Mouse (Mus musculus) CD4-positive helper T cell, adult 2 months (primary cell): ENCODE measurements around the gene Tas2r143.

Source experiments
- DNase-seq: peaks from one replicate; pipeline ENCODE4 v3.0.0-alpha.2; 2012; ENCODE audit warnings: low read depth, missing footprints, low spot score

Tas2r143 gene

DNA sequence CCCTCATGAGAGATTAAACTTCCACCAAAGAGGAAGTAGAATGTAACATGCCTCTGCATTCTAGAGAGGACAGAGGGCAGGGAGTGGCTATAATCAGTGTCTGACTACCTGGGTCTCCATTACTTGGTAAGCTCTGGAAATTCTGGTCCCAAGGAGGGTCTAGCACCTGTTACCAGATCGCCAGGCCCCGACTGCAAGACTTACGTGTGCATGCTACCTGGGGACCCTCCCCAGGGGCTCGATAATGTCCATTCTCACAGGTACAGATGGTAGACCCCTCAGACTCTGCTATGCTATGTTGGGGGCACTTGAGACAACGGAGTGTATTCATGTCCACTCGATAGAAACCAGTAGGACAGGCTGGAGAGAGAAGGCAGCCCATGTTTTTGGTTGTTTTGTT, 34.8 kb upstream of the Tas2r143 start:
- no peak for DNase-seq

DNA sequence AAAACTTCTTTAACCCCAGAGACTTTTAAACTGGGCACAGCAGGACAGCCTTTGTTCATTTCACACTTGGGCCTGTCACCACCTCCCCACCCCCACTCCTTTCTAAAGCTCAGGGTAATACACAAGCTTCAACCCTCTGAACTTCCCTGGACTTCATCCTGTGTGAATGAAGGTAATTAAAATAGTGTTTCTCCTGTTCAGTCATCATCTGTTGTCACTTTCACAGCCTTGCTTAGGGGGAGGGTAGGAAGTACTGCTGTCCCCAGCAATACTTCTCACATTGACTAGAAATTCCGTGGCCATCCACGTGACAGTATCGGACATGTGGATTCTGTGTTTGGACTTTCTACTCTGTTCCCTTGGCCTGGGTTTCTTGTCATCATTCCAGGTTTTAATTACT, 30.2 kb upstream of the Tas2r143 start:
- no peak for DNase-seq

DNA sequence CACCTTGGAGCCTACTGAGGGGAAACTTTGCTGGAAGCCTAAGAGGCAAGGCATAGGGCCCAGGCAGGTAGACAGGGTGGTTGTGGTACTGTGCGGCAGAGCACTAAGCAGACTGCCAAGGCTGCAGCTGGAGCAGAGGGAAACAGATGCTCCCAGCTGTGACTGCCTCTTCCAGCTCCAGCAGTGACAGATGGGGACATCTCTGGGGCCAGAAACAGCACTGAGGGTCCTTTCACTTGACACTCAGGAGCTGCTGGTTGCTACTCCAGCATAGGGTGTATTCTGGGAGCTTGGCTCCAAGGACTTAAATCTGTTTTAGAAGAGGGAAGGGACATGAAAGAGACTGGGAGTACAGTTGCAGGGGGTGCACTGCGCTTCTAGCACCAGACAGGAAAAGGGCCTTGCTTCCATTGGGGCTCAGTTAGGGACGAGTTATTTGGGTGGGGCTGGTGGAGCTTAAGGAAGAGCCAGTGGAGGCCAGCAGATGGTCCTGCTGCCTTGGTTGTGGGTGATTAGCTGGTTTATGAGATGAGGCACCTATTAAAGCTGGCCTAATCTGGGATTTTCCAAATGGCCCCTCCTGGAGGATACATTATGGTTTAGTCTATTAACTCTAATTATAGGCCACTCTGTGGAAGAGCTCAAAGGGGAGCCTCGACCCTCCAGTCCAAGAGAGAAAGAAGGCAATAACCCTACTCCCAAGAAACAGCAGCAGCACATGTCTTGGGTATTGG, 29.2 kb upstream of the Tas2r143 start:
- DNase-seq: no peak

DNA sequence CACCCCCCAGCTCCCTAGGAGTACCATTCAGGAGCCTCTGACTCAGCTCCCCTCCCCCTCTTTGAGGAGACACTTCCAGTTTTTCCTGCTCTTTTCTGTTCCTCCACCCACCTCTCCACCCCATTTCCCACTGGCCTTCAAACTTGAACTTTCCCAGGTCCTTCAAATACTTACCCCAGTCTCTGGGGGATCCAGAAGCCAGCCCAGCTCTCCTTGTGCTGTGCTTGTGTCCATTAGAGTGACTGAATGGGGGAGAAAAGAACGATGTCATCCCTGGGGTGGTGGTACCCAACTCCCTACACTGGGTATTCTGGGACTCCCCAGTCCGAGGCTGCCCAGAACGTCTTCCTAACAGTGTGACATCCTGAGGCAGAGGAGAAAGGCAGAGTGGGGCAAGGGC, 28.0 kb upstream of the Tas2r143 start:
- no peak for DNase-seq

DNA sequence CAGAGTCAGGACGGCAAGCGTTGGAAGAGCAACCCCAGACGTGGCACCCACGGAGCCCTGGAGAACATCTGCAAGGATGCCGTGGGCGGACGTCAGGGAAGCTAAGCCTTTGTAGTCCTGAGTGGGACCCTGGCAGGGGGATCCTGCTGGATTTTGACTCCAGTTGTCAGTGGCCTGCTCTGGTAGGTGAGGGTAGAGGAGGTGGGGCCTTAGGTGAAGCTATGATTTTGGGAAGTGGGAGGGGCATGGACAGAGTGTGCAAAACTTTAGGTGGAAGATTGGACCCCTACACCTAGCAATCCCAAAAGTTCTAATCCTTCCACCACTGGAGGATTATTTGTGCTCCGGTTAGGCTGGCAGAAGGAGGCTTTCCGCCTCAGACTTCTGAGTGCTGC, 27.6 kb upstream of the Tas2r143 start:
- DNase-seq: no peak

DNA sequence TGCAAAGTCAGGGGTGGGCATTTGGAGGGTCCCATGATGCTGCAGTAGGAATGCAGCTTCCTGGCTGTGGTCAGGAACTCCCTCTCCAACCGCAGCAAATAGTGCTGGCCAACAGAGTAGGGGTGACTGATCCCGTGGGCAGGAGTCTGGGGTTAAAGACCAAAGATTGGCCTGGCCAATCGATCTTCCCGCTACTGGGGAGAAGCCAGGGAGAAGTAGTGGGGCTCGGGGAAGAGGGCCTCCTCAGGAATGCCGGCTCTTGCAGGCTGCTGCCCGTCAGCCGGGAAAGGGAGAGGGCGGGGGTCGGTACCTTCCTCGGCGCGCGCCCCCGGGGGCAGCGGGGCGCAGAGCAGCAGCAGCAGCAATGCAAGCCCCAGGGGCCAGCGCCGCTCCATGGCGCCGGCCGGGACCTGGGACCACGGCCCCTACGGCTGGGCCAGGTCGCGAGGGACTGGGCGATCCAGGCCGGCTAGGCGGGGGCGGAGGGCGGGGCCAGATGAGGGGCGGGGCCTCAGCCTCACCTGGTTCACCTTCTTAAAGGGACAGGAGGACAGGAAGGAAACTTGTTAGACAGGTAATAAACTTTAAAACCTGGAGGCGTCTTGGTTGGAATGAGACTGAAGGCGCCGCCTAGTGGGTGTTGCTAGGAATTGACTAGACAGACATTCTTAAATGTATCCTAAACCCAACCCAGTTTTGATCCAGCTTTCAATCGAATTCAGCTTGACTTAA, 27.1 kb upstream of the Tas2r143 start, which contains the start of gene Epha1:
Gene Epha1, minus strand, starts transcription at position 453 of the 732 bp plus-strand sequence.
- peak; percentile 72 for DNase-seq

DNA sequence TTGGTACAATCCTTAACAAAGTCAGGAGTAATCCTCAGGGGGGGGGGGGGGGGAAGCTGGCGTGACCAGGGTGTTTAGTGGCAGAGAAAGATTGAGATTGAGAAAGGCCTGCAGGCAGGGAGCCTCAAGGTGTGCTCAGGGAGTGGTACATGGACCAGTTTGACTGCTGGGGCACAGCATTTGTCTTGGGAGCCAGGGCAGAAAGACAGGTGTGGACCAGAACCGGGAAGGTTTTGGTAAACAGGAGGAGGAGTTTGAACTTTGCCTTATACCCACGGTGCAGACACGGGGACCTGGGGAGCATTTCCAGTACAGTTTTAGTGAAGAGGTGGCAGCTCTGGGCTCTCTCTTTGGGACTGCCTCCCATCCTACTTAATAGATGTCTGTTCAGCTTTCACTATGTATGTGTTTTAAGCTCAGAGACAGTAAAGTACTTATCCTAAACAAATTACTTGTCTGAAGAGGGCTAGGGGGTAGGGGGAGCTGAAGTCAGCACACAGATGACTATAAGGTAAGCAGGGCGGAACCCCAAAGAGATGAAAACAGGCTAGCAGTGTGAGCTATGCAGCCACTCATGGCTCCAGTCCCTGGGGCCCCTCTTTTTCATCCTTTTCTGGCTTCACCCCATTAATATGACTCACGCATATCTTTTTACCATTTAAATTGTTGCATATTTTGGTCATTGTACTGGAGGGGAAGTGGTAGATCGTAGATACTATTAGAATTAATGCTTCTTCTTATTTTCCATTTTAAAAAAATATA, 26.2 kb upstream of the Tas2r143 start:
- DNase-seq: no peak

DNA sequence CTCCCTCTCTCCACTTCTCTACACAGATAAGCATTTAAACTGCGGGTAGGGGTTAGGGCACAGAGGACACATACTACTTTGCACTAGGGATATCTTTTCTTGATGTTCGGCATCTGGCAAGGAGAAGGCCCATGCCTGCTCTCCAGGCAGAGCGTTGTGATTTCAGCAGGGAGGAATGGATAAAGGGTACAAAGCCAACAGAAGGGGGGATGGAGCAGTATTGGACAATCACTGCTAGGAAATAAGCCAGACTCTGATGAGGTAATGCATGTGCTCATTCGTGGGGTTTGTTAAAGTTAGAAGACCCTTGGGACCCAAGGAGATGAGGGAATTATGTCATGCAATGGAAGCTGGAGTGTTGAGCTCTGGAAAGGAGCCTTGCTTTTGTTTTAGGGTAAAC, 25.3 kb upstream of the Tas2r143 start:
- no peak for DNase-seq

DNA sequence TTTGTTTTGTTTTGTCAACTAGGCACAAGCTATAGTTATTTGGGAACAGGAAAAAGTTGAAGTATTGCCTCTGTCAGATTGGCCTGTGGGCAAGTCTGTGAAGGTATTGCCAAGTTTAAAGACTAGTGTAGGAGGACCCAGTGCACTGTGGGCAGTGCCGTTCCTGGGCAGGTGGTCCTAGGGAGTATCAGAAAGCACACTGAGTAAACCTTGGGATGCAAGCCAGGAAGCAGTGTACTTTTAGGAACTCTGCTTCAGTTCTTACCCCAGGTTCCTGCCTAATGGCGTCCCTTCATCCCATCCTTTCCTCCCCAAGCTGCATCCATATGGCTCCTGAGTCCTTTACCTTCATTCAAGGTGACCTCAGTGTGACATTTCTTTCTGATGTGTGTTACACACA, 24.9 kb upstream of the Tas2r143 start:
- no peak for DNase-seq

DNA sequence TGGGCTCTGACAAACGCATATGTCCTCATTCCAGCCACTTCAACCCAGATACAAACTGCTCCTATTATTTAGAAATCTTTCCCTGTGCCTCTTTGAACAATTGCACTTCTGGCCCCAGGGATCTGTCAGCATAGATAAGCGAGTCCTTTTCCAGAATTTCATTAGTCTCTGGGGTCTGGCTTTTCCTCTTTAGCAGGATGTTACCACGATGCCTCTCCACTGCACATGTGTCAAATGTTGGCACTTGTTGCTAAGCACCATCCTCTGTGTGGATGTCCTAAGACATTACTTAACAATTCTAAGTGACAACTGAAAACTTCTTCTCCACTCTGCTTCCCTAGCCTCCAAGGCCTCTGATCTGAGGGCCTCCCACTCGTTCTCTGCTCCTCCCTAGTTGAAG, 24.0 kb upstream of the Tas2r143 start:
- DNase-seq: no peak

DNA sequence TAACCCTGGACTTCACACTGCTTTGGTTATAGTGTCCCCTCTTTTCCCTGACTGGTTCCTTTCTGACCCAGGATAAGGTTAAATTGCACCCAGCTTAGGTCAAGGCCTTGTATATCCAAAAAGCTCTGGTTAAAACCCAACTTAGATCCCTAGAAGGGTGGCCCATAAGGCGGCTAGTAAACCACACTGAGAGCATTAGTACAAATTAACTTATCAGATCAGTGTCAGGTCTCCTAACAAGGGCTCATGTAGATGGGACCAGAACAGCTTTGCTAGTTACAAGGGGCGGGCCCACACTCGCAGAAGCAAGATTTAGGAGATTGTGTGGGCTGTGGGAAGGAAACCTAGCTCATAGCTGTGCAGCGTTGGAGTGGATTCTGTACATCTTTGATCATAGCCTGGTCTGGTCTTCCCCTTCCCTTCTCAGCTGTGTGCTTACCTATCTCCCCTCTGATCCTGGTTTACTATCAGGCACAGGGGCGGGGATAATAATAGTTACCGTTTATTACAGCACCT, 23.5 kb upstream of the Tas2r143 start:
- peak; percentile 43 for DNase-seq

DNA sequence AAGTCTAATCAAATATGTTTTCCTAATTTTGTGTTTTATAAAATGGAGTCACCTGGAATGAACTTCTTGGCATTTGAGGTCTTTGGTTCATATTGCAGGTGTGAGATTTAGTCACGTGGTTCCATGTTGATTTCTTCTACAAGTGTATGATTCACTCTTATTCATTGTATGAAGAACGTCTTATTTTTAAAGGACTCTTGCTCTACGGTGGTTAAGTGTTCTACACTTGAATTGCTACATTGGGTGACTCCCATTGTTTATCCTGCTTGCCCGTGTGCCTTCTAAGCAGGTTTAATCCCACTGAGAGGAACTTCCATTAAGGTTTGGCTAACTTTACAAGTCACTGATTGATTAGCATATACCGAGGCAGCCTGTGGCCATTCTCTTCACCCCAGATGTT, 22.8 kb upstream of the Tas2r143 start:
- no peak for DNase-seq

DNA sequence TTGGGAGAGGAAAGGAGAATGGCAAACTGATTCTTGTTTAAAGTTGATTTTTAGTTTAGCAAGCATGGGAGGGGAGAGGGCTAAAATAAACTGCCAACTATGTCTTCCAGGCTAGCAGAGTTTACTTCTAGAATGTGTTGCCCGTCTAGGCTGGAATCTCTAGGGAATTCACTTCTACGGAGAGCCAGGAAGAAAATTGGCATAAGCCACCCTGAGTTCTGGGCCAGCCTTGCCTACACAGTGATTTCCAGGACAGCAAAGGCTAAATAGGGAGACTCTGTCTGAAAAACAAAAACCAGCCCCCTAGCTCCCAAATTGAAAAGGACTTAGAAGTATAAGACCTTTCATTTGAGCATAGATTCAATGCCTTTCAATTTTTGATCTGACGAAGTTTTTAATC, 20.5 kb upstream of the Tas2r143 start:
- DNase-seq: no peak

DNA sequence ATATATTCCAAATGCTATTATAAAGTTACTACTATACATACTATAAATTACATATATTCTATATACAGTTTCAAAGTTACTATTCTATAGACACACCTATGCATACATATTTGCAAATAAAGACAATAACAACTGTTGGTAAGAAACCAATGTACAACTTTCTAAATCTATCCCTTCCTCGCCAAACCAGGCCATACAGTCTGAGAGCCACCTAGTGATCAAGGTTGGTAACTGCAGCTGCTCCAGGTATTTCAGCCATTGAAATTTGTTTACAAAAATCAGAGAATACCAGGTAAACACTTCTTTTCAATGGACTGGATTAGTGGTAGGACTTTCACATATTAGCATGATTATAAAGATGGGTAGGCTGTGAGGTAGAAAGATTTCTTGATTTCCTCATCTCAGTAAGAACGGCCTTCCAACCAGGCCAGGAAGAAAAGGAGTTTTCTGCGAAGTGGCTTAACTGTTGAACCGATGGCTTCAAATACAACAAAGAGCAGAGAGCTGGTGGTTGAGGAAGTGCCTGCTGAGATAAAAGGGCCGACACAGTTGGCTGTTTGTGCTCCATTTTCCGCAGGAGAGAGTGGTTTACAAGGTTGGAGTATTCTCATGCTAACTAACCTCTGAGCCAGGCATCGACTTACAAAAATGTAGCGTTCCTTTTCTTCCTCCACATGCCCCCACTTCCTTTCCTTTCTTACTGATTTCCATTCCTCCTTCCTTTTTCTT, 19.5 kb upstream of the Tas2r143 start:
- DNase-seq: peak; percentile 45

DNA sequence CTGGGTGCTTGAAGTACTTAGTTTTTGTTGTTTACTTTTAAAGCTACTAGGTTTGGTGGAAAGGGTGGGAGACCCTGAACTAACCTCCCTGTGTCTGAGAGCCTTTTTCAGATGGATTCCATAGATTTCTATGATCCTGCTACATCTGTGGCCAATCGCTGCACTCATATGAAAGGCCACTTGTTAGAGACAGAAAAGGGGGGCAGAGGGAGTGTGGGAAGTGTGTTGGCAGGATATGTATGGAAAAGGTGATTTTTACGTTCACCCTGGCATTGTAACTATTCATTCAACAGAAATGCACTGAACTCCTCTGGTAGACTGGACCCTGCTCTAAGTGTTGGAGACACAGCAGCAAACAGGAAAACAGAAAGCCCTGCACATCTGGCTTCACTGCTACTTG, 18.8 kb upstream of the Tas2r143 start:
- no peak for DNase-seq

DNA sequence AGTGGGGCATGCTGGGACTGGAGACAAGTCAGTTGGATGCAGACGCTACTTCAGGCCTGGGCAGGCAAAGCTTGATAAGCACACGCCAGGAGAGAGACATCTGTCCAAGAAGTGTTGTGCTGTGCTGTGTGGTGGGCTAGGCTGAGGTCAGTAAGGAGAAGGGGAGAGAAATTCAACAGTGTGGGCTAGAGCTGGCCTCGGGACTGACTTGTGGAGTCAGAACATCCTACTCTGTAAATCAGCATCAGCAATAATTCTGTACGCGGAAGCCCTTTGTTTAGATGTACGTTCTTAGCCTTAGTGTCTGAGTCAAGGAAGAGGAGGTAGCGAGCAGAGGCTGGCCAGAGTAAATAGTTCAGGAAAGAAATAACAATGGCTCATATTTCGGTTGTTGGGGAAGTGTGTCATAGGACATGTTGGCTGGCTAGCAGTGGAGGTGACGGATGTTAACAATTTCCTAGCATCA, 18.1 kb upstream of the Tas2r143 start:
- DNase-seq: no peak

DNA sequence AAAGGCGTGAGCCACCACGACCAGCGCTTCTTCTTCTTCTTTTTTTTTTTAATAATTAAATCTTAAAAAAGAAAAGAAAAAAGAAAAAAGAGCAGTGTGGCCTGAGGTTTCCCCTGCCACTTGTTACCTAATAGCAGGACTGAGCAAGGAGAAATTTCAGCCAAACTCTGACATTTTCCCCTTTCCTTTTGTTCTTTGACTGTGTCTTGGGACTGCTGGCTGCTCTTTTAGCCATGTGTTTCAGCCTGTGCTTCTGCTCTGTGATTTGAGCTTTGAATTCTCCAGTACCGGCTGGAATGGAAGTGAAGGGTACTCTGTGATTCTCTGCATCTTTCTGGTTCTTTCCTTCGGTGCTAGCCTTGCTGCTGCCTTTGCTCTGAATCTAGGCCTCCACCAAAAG, 16.7 kb upstream of the Tas2r143 start:
- no peak for DNase-seq

DNA sequence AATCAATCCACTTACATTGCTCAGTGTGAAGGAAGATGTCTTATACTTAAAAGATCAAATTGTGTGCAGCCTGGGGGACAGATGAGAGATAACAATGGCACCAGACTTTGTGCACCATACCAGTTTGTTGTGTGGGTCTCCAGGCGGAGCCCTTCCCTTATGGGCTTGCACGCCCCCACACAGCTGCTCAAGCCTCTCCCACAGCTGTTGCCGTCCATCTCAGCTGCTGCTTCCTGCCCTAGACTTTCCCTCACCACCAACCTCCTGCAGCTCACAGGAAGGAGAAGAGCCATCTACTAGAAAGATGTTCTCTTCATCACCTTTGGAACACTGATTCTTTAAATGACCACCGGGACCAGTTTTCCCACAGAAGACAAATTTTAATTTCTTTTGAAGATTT, 14.4 kb upstream of the Tas2r143 start:
- no peak for DNase-seq

DNA sequence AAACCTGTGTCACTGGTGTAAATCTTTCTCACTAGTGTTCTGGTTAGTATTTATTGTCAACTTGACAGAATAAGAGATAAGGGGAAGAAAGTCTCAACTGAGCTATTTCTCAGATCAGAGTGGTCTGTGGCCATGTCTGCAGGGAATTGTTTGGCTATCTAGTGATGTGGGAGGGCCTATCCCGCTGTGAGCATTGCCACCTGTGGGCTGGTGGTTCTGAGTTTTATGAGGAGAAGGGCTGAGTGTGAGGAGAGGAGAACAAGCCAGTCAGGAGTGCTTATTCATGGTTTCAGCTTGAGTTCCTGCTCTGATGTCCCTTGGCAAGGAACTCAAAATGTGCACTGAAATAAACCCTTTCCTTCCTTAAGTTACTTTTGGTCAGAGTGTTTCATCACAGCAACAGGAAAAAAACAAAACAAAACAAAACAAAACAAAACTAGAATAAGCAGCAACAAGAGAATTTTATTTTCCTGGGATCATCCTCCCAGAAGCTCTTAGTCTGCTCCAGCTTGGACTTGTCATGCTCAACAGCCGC, 8.2 kb upstream of the Tas2r143 start:
- no peak for DNase-seq

DNA sequence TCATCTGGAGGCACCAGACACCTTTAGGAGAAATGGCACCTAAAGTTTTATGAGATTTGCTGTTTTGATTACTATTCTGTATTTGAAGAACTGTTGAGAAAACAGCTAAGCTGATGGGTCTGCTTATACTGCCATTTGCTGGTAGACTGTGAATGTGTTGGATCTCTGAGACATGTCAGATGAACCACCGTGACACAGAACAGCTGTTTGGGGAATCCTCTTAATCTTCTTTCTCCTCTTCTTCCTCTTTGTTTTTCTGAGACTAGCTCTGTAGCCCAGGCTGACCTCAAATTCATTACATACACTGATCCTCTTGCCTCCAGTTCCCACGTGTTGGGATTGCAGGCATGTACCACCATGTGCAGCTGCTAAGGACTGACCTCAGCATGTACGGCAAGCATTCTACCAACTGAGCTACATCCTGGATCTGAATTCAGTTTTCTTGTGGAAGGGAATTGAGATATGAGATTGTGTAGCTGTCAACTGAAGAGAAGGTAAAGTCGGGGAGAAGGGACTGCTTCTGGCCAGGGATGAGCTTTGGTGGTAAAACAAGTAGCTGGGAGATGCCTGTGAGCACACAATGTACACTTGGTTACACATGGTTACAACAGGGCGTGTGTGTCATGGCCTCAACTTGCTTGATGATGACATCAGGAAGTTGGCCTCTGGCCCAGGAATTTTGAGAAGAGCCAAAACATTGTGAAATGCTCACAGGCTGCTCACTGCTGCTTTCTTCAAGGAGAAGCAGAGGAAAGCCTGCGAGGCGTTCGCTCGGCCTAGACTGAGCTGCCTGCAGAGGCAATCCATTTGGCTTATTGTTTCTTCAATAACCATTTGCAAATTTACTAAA, 3.9 kb upstream of the Tas2r143 start:
- DNase-seq: no peak
